ENCODE assay signal across 29 mouse cellular contexts in the genomic region with DNA sequence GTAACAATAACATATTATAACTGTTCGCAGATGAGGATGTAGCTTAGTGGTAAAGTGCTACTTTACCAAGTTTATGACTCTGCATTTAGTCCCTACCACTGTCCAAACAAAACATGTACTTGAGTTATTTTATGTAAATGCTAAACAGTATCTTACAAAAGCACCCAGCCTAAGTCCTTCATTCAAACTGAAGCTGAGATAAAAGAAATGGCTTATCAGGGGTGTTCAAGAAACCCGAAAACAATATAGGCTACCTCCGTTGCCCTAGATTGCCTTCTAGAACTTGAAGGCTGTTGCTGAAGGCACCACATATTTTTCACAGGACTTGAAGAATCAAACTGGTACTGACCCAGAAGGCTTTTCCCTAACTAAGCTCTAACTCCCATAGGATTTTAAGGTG. TPM values are rescaled to one million over a fixed set of nuclear protein-coding genes. Genes with fewer than 3 reads are reported as not detected.
A peak's percentile ranks its signal among the peaks of the same experiment; 100 is the strongest.
DNase-seq lines count a peak whose midpoint lies in the region; ATAC-seq and TF ChIP-seq lines count a peak whose summit lies in the region.
"Had no signal": no experiment of that assay in that cellular context is flagged by ENCODE, and none has a peak within 500 bp of the region (broad histone marks: within the 10 kb centered on the region; RNA-seq: fewer than 3 reads in every experiment).

No protein-coding gene starts in this region.

- no peak overlapping the region for H3K4me2 ChIP-seq in liver, embryonic 12.5 days
- H3K4me2 ChIP-seq in liver, embryonic 14.5 days (ENCODE audit: low read depth): no peak overlapping the region; the same call in 1 of the 2 replicates
- H3K4me2 ChIP-seq: forebrain, embryonic 12.5 days; forebrain, embryonic 15.5 days; heart, embryonic 13.5 days; hindbrain, embryonic 14.5 days had no signal

- H3K9me3 ChIP-seq in liver, embryonic 12.5 days (replicated peaks): no peaks in the 10 kb centered on the region
- H3K9me3 ChIP-seq in liver, embryonic 14.5 days (ENCODE audit: control insufficient read depth, low read length): no peaks in the 10 kb centered on the region
- H3K9me3 ChIP-seq: forebrain, embryonic 12.5 days; forebrain, embryonic 15.5 days; G1E; heart, embryonic 10.5 days; heart, embryonic 13.5 days had no signal

- no peak for TF ChIP-seq POLR2A in thymus, adult 2 months (IDR thresholded peaks at IDR 0.05; ENCODE audit: control insufficient read depth, extremely low read depth, insufficient read depth, low read length, poor library complexity)

- peaks cover 12% of the 10 kb centered on the region for H3K4me1 ChIP-seq in liver, embryonic 12.5 days
- peaks cover 4% of the 10 kb centered on the region in 2 experiments; a peak in 3 of 4 replicates for H3K4me1 ChIP-seq in liver, embryonic 14.5 days (replicated peaks; ENCODE audit: control insufficient read depth in 2 of 2, insufficient read depth in 2 of 2, low read length in 1 of 2)
- H3K4me1 ChIP-seq in thymus, adult 2 months (replicated peaks; ENCODE audit: control insufficient read depth, insufficient read depth, low read length): no peaks in the 10 kb centered on the region
- H3K4me1 ChIP-seq: forebrain, embryonic 12.5 days; heart, embryonic 10.5 days; heart, embryonic 13.5 days had no signal

- no peaks in the 10 kb centered on the region for H3K36me3 ChIP-seq in liver, embryonic 12.5 days
- H3K36me3 ChIP-seq in liver, embryonic 14.5 days (replicated peaks; ENCODE audit: control insufficient read depth, insufficient read depth, low read depth): no peaks in the 10 kb centered on the region
- H3K36me3 ChIP-seq in thymus, adult 2 months (ENCODE audit: control insufficient read depth, insufficient read depth, low read length): no peaks in the 10 kb centered on the region
- H3K36me3 ChIP-seq: forebrain, embryonic 15.5 days; heart, embryonic 10.5 days had no signal

- DNase-seq in liver: no peak
- DNase-seq in liver, embryonic 14.5 days (ENCODE audit: low read depth in 3 of 3, low spot score in 3 of 3): peak in 2 of 3 experiments; percentile 14 to 15
- DNase-seq in cerebellum, adult 11 months: no peak
- no peak for DNase-seq in thymus, adult 2 months
- no peak for DNase-seq in layer of hippocampus, adult 8-10 months (ENCODE audit: low spot score in 2 of 2)
- DNase-seq: adrenal gland, adult 8-10 months; adrenal gland, postnatal 25 days; B cell, adult 2 months; cerebellum, adult 11-12 months; cerebellum, adult 8-10 months; cerebellum, postnatal 10 days; cerebellum, postnatal 36 days; gastrocnemius, postnatal 10 days; gastrocnemius, postnatal 36 days; heart, adult 2 months; heart, postnatal 14 days; heart, postnatal 4 days had no signal

- H3K27ac ChIP-seq in liver, embryonic 12.5 days: no peak overlapping the region; the same call in 1 of the 2 replicates
- H3K27ac ChIP-seq in liver, embryonic 14.5 days: no peak overlapping the region
- H3K27ac ChIP-seq in thymus, adult 2 months (ENCODE audit: control insufficient read depth, insufficient read depth, low read length): no peak overlapping the region
- H3K27ac ChIP-seq: forebrain, embryonic 12.5 days; forebrain, embryonic 15.5 days; heart, adult 2 months; heart, embryonic 10.5 days; heart, embryonic 13.5 days; hindbrain, embryonic 14.5 days; hindbrain, postnatal 0 days had no signal

- H3K9ac ChIP-seq in liver, embryonic 12.5 days: no peak overlapping the region
- H3K9ac ChIP-seq in liver, embryonic 14.5 days (replicated peaks): no peak overlapping the region
- H3K9ac ChIP-seq: forebrain, embryonic 12.5 days; forebrain, embryonic 15.5 days; heart, embryonic 13.5 days; hindbrain, embryonic 14.5 days had no signal

- 42% methylated on average over 3 of the region's 3 CpGs for WGBS in liver, embryonic 12.5 days (ENCODE audit: insufficient replicate concordance)
- WGBS in liver, embryonic 14.5 days (ENCODE audit: insufficient replicate concordance): 37% methylated on average over 3 of the region's 3 CpGs
- 96% methylated on average over 3 of the region's 3 CpGs for WGBS in thymus, adult 2 months

- H3K4me3 ChIP-seq in liver, embryonic 12.5 days: no peak overlapping the region
- no peak overlapping the region for H3K4me3 ChIP-seq in liver, embryonic 14.5 days (ENCODE audit: insufficient read depth in 1 of 2, low read depth in 2 of 2, low read length in 2 of 2)
- no peak overlapping the region for H3K4me3 ChIP-seq in thymus, adult 2 months (ENCODE audit: control insufficient read depth, insufficient read depth, low read length)
- H3K4me3 ChIP-seq: forebrain, embryonic 12.5 days; forebrain, embryonic 15.5 days; heart, adult 2 months; heart, embryonic 10.5 days; heart, embryonic 13.5 days had no signal

- H3K27me3 ChIP-seq in liver, embryonic 12.5 days (replicated peaks): no peaks in the 10 kb centered on the region
- no peaks in the 10 kb centered on the region for H3K27me3 ChIP-seq in liver, embryonic 14.5 days (ENCODE audit: control insufficient read depth, insufficient read depth, low read length)
- no peaks in the 10 kb centered on the region for H3K27me3 ChIP-seq in thymus, adult 2 months (ENCODE audit: control insufficient read depth, insufficient read depth, low read length)
- H3K27me3 ChIP-seq: CH12.LX; forebrain, embryonic 12.5 days; forebrain, embryonic 15.5 days; heart, embryonic 13.5 days had no signal

- peak; percentile 44 for TF ChIP-seq EP300 in liver, embryonic 14.5 days (IDR thresholded peaks at IDR 0.05; ENCODE audit: low read depth)

- ATAC-seq in liver, embryonic 12.5 days: peak; percentile 57; the same call in 1 of the 2 replicates
- ATAC-seq in common myeloid progenitor, adult 5-6 weeks (replicated peaks; ENCODE audit: low read depth, poor library complexity, severe bottlenecking): peak; percentile 45; the same call in 1 of the 2 replicates
- ATAC-seq in liver, embryonic 14.5 days (ENCODE audit: insufficient read depth): 0 out of 2 replicates have a peak, but pooled peaks have one; percentile 35
- peak; percentile 86 for ATAC-seq in megakaryocyte-erythroid progenitor cell, adult 5-6 weeks (replicated peaks; ENCODE audit: low FRiP score, low TSS enrichment, poor library complexity, severe bottlenecking)
- ATAC-seq: forebrain, embryonic 15.5 days; hindbrain, postnatal 0 days; inflammation-experienced regulatory T-cells, adult 6 months had no signal

- no peak for TF ChIP-seq CTCF in liver, embryonic 14.5 days (IDR thresholded peaks at IDR 0.05; ENCODE audit: low read depth)
- TF ChIP-seq CTCF in thymus, adult 2 months (IDR thresholded peaks at IDR 0.05; ENCODE audit: borderline replicate concordance, control insufficient read depth, extremely low read depth, insufficient read depth, low read length, poor library complexity): no peak

RNA-seq across cellular contexts. Expression of a gene that starts 46.4 kb away (rescaled TPM):
- polyA plus RNA-seq in liver, embryonic 12.5 days (2016; fragmentation: Nextera tagmentation; extraction: Ambion mirVana): 14.7 and 15.2 TPM in 2 replicates
- total RNA-seq in common myeloid progenitor, adult 5-6 weeks (2017): 106 and 124 TPM in 2 replicates
- polyA plus RNA-seq in liver, embryonic 14.5 days (2012; rRNA removed): 4.5 and 9.0 TPM in 2 replicates
- polyA plus RNA-seq in liver, embryonic 14.5 days (2014; fragmentation: Nextera tagmentation; extraction: Ambion mirVana): 9.7 and 10.8 TPM in 2 replicates
- 48.2 and 59.4 TPM in 2 replicates for total RNA-seq in megakaryocyte-erythroid progenitor cell, adult 5-6 weeks (2014; fragmentation: Nextera tagmentation)
- 65.4 and 84.3 TPM in 2 replicates for total RNA-seq in megakaryocyte-erythroid progenitor cell, adult 5-6 weeks (2017)
- 7.7 and 12.8 TPM in 2 replicates for polyA plus RNA-seq in thymus, adult 2 months (2012; rRNA removed)
- 10 to 100 TPM; 30.7 to 34.9 (median 31.8) TPM for total RNA-seq in layer of hippocampus, adult 8-10 months (2022)

Comparison
In these comparisons a context has a peak if more than half of its experiments do, and no peak if none do; other contexts are left out.
1. DNase-seq: peak in liver, embryonic 14.5 days (2 of 3); none in liver (single experiment), cerebellum, adult 11 months (single experiment), thymus, adult 2 months (single experiment) and layer of hippocampus, adult 8-10 months (0 of 2).
2. ATAC-seq: peak in every context shown above with its lines; median percentile 86 in megakaryocyte-erythroid progenitor cell, adult 5-6 weeks; 57 in liver, embryonic 12.5 days; 45 in common myeloid progenitor, adult 5-6 weeks; 35 in liver, embryonic 14.5 days.